Mouse (Mus musculus) frontal cortex, adult 2 months (tissue): ENCODE data around the gene Foxp1. TPM values are rescaled to one million over a fixed set of nuclear protein-coding genes. Genes with fewer than 3 reads are reported as not detected.

Experiments used
- DNase-seq, 2 experiments: peaks; one replicate each; pipeline ENCODE4 v3.0.0; 2022; ENCODE audit warnings: low spot score in 1 of 2; ENCODE audit errors: extremely low spot score in 1 of 2
- polyA plus RNA-seq: library from polyadenylated mRNA; depleted of rRNA; stranded (reverse); fragments of >200 nt; gene quantifications from 2 replicates; pipeline ENCODE4 v1.2.3, GENCODE M21; 2012

Gene Foxp1
- polyA plus RNA-seq, 1 experiment = 49.5 TPM

- no peak for DNase-seq
These were observed 219.7 kb downstream of the Foxp1 start for GRCm38 (mm10) chr6:99302662-99303435.

DNA sequence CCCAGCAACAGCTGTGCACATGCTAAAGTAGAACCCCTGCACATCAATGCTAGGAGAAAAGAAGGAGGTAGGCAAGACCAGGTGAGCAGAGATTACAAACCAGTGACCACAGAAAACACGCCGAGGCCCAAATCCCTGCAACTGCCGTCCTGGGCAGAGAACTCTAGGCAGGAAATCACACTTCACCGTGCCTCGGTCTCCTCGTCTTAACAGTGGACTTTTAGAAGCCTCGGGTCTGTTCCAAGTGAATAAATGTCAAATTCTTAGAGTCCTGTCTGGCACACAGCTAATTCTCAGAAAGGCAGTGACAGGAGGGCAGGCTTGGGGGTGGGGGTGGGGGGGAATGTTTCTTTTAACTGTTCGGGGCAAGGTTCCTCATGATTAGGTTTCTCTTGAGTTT lies 220.6 kb downstream of the Foxp1 start:
- DNase-seq = no peak

DNA sequence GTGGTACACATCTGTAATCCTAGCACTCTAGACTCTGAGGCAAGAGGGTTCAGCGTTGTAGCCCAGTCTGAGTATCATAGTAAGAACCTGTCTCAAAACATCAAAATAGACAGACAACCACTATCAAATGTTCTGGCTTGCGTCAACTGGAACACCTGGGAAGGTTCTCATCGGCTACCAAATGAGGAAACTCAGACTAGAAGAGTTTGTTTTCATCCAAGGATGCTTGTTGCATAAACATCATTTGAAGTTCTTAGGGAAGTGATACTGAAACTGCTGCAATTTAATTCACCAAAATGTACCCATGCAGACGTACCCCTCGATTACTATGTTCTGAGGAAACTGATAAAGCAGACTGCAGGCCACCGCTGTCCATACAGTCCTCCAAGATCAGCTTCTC lies 222.3 kb downstream of the Foxp1 start:
- DNase-seq = no peak

GRCm38 (mm10) chr6:99299196-99299595 lies 223.3 kb downstream of the Foxp1 start:
- DNase-seq = no peak

DNA sequence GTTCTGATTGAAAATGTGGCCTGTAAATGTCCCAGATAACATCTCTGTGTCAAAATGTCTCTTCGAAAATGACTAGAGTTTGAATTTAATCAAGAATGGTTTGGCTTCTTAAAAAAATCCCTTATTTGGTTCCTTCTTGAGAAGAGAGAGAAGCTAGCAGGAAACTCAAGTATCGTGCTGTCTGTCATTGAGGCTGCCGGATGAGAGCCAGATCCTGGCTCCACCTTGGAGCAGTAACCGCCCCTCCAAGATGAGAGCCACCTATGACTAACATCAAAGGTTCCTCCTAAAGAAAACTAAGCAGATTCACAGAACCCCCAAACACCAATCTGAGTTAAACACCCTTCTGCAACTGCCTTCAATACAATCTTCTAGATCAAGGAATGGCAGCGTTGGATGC lies 225.0 kb downstream of the Foxp1 start:
- no peak for DNase-seq

DNA sequence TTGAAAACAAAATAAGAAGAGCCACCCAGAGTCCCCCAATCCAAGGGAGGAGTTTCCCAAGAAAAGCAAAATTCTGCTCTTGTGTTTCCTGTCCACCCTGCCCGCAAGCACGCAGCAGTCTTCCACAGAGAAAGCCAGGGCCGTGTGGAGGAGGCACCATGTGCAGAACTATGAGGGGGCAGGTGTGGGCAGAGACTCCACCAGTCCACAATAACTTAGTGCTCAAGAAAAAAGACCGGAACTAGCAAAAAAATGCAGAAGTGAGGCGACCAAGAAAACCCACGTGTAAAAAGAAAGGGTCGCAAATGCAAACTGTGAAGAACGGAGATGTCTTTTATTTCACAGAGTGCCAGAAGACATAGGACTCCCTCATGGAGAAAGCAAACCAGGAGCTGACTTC lies 227.0 kb downstream of the Foxp1 start:
- peak in 1 of 2 experiments; percentile 55 for DNase-seq

DNA sequence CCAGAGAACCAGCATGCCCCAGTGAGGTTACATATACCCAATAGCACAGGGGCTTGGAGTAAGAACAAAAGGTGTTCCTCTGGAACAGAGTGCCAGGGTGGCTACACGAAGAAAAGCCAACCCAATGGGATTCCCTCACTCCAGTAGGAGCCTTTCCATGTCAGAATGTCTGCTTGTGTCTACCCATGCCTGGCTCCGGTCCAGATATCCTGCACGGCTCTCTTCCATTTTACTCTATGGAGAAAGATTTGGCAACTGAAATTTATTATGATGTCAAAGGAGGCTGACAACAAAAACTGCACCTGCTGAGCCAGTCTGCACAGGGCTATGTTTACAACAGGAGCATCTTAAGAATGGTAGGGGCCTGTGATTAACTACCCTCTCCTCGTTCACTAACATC lies 233.3 kb downstream of the Foxp1 start:
- no peak for DNase-seq

- DNase-seq = no peak
These were observed 237.5 kb downstream of the Foxp1 start for GRCm38 (mm10) chr6:99285026-99285425.

- DNase-seq = no peak
These were observed 238.5 kb downstream of the Foxp1 start for GRCm38 (mm10) chr6:99284019-99284418.

DNA sequence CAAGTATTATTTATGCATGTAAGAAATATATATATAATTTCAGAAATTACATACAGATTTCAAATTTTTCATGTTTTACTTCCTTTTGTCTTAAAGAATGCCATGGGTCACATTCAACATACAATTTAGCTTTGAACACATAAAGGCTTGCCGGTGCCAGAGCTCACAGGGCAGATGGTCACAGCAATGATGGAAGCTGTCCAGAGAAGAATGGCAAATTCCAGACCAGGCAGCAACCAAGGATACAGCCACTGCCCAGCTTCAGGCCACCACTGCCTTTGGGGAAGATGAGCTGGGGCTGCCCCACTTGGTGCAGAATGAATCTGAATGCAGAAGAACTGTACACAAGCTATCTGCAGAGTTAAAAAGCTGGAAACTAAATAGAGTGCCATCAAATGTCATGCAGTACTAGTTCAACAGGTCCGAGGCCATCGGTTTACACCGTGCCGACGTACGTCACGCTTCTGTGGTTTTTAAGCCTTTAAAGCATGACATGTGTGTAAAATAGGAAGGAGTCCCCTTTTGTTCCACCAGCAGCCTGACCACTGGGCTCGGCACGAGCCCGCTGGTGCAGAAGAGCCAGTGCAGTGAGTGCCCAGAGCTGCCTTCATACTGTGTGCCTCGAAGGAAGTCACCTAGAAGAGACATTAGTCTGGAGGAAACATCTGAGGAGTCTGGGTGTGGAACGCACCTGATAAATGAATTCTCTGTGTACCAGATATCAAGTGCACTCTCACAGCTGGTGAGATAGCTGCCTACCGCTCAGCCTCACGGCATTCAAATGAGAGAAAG lies 239.5 kb downstream of the Foxp1 start:
- no peak for DNase-seq

- DNase-seq = no peak
These were observed 241.1 kb downstream of the Foxp1 start for GRCm38 (mm10) chr6:99281433-99281832.

DNA sequence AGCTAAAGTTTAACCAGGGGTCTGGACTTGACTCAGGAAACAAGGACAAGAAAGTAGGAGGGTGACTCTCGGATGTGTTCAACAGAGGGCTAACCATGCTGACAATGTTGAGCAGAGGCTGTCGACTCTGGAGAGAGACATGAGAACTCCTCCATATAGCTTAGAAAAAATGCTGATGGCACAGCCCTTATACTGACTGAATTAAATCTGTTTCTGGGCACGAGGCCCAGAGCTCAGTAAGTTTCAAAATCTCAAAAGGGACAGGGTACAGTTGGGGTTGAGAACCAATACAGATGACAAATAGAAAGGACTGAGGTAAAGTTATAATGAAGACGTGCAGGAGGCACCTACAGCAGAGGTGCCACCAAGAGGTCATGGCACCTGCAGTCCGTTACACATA lies 241.9 kb downstream of the Foxp1 start:
- DNase-seq = peak in 1 of 2 experiments; percentile 28

- DNase-seq = no peak
These were observed 245.3 kb downstream of the Foxp1 start for GRCm38 (mm10) chr6:99277251-99277650.

GRCm38 (mm10) chr6:99276297-99276653 lies 246.2 kb downstream of the Foxp1 start:
- no peak for DNase-seq

DNA sequence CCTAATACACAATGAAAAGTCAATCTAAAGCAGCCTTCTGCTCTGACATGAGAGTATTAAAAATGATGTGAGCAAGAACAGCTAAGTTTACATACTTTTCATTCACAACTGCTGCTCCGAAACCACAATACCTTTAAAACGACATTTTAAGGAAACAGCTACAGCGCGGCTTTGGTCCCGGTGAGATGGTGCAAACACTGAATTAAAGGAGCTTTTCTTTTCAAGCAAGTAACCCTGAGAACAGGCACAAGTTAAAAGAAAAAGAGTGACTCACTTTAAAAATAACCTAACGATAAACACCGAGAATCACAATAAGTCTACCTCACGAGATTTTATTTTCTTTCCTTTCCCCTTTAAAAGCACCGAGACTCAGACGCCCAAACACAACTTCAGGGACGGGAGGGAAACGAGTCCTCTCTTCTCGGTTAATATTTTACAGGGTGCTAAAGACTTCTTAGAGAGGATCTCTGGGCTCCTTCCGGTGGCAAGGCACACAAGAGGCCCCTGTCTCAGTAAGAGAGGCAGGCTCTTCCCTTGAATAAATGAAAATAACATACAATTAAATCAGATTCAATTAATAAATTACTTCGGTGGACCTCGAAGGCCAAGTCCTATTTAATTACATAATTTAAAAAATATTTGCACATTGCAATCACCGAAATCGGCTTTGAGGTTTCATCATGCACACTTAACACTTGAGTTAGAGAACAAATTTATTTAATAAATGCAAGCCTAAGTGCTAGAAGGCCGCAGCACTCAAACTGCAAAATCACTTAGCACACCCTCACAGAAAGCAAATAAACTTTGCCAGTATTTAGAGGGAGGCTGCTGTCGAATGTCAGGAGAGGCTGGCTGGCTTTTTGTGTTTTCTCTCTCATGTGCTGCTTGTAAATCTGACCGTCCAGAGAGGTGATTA lies 246.9 kb downstream of the Foxp1 start:
- no peak for DNase-seq

DNA sequence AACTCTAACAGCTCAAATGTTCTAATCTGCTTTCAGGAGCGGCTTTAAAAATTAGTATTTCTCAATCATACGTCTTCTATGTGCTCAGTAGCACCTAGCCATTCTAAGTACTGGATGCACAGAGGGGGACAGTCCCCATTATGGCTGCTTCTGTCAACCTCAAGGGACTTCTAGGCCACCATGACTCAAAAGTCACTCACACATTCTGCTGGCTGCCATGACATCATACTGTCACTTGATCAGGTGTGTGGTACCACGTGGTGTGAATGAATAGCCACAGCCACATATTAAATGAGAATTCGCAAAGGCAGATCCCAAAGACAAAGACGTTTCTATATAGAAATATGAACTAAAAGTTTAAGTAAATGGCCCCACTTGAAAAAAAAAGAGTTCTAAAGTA lies 247.9 kb downstream of the Foxp1 start:
- no peak for DNase-seq

DNA sequence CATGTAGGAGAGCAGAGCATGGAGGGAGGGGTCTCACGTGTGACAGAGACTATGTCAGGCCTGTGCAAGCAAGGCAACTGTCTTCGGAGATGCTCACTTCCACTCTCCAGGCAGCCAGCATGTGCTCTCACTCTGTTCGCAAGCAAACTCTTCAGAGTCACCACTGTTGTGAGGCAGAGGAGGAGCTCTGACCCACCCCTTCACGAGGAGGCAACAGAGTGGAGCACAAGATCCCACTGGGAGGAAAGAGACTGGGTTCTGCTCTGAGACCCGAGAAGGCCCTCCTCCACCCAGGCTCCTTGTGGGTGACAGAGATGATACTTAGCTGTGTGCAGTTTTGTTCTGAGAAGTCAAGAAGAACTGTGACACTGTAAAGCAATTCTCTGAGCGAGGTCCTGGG lies 248.3 kb downstream of the Foxp1 start:
- DNase-seq = no peak

DNA sequence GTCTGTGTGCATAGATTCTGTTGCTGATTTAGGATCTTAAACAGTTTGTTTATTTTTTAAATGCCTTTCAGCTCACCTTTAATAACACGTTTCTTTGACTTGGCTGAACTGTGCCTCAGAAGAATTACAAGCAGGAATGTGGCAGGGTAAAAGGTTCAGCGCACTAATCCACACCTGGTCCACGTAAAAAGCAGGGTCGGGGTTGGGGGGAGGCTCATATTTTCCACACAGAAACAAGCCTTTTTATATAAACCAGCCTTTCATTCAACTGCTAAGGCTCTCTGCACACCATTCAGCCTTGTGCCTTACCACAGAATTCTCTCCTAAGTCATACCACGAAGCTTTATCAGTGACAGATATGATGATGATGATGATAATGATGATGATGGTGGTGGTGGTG lies 249.3 kb downstream of the Foxp1 start:
- DNase-seq = no peak

DNA sequence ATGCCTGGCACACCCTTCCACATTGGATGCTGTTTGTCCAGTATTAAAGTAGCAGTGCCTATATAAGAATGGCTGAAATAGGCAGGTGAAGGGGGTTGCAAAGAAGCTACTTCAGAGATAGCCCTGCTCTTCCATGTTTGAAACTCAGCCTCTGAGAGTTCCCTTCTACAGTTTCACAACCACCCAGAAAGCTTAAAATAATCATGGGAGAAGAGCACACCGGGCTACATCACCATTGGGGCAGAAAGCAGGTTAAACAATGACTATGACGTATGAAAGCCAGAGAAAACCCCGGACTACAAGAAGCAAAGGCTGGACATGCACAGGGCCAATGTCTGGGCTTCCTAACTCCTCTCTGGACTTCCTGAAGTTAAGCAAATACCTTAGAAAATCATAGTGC lies 250.3 kb downstream of the Foxp1 start:
- no peak for DNase-seq

DNA sequence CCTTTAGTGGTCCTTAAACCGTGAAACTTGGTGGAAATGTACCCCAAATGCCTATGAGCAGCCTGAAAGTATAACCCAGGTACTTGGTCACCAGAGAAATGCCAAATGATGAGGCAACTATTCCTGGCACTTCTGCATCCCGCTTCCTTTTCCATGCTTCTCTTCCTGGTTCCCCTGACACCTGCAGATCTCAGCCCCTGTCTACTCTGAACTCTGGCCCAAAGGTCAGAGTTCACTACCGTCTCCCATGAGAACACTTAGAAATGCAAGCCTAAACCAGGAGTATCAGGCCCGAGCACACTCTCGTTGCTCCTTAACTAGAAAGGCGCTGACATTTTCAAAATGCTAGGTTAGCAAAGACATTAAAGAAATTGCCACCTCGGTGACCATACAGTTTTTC lies 250.8 kb downstream of the Foxp1 start:
- no peak for DNase-seq

DNA sequence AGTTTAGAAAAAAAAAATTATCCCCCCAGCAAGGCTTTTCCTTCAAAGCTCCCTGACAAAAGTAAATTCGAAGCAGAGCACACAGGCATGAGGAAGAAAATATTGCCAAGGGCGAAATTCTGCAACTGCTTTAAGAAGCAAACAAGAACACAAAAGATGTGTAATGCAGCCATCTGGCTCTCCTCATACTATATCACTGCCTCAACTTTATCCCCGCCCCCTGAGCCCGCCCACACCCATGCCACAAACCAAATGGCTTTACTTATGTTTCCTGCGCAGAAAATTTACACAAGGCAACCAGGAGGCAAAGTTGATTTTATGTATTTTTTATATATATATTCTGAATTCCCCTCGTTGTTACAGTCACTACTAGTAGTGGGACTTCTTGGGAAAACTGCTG lies 252.6 kb downstream of the Foxp1 start:
- peak in 1 of 2 experiments; percentile 66 for DNase-seq
